Comparison of ENCODE assay signal across 8 mouse cellular contexts in genomic region chr10:52417299-52417997, GRCm38 (mm10). TPM values are rescaled to one million over a fixed set of nuclear protein-coding genes. Genes with fewer than 3 reads are reported as not detected.
DNase-seq lines count a peak whose midpoint lies in the region; ATAC-seq and TF ChIP-seq lines count a peak whose summit lies in the region.

Nus1 (plus strand) TSS chr10:52417547.

- H3K4me2 ChIP-seq in embryonic facial prominence, embryonic 14.5 days (ENCODE audit: low read depth, low read length): peak within 1 kb of the TSS; percentile 69
- H3K4me2 ChIP-seq in limb, embryonic 14.5 days (replicated peaks; ENCODE audit: low read depth, low read length, severe bottlenecking): peak within 1 kb of the TSS; percentile 61
- peak within 1 kb of the TSS; percentile 73 for H3K4me2 ChIP-seq in midbrain, postnatal 0 days (ENCODE audit: low read depth, low read length, poor library complexity, severe bottlenecking)

- peak within 1 kb of the TSS; percentile 93 for H3K27ac ChIP-seq in embryonic facial prominence, embryonic 14.5 days (replicated peaks; ENCODE audit: low read depth, low read length)
- H3K27ac ChIP-seq in limb, embryonic 14.5 days (replicated peaks; ENCODE audit: low read depth, low read length): peak within 1 kb of the TSS; percentile 91
- H3K27ac ChIP-seq in midbrain, postnatal 0 days (ENCODE audit: low read depth, low read length): peak within 1 kb of the TSS; percentile 96

- peak; percentile 77; the same call in 1 of the 2 replicates for TF ChIP-seq POLR2A in limb, embryonic 14.5 days (IDR thresholded peaks at IDR 0.05; ENCODE audit: borderline replicate concordance, extremely low read depth, insufficient read depth, insufficient read length)

- H3K4me3 ChIP-seq in embryonic facial prominence, embryonic 14.5 days (ENCODE audit: low read depth, low read length): peak within 1 kb of the TSS; percentile 98
- H3K4me3 ChIP-seq in limb, embryonic 14.5 days (replicated peaks; ENCODE audit: low read length): peak within 1 kb of the TSS; percentile 95
- H3K4me3 ChIP-seq in midbrain, postnatal 0 days (ENCODE audit: low read depth, low read length): peak within 1 kb of the TSS; percentile 97

- H3K9ac ChIP-seq in embryonic facial prominence, embryonic 14.5 days (ENCODE audit: low read depth, low read length): peak within 1 kb of the TSS; percentile 93
- H3K9ac ChIP-seq in limb, embryonic 14.5 days (ENCODE audit: low read depth, low read length, severe bottlenecking): peak within 1 kb of the TSS; percentile 91
- peak within 1 kb of the TSS; percentile 84 for H3K9ac ChIP-seq in midbrain, postnatal 0 days (replicated peaks; ENCODE audit: low read length, poor library complexity, severe bottlenecking)

- ATAC-seq in embryonic facial prominence, embryonic 14.5 days (ENCODE audit: low read depth): peak; percentile 99
- peak; percentile 98 for ATAC-seq in limb, embryonic 14.5 days (ENCODE audit: low FRiP score, low read depth)
- peak; percentile 99 for ATAC-seq in midbrain, postnatal 0 days (ENCODE audit: low FRiP score)

- peaks cover 15% of the 10 kb centered on the region for H3K4me1 ChIP-seq in embryonic facial prominence, embryonic 14.5 days (ENCODE audit: control insufficient read depth, insufficient read depth, low read length)
- peaks cover 16% of the 10 kb centered on the region for H3K4me1 ChIP-seq in limb, embryonic 14.5 days (ENCODE audit: control insufficient read depth, insufficient read depth, low read length)
- peaks cover 10% of the 10 kb centered on the region; the same call in 1 of the 2 replicates for H3K4me1 ChIP-seq in midbrain, postnatal 0 days (ENCODE audit: insufficient read depth, low read length)

- TF ChIP-seq CTCF in midbrain, postnatal 0 days (IDR thresholded peaks at IDR 0.05): peak; percentile 94

- no peaks in the 10 kb centered on the region for H3K36me3 ChIP-seq in embryonic facial prominence, embryonic 14.5 days (ENCODE audit: control insufficient read depth, insufficient read depth, low read length)
- H3K36me3 ChIP-seq in limb, embryonic 14.5 days (ENCODE audit: control insufficient read depth, insufficient read depth, low read length): peaks cover 4% of the 10 kb centered on the region; the same call in 1 of the 2 replicates
- no peaks in the 10 kb centered on the region for H3K36me3 ChIP-seq in midbrain, postnatal 0 days (ENCODE audit: insufficient read depth, low read length)

- H3K27me3 ChIP-seq in embryonic facial prominence, embryonic 14.5 days (replicated peaks; ENCODE audit: control insufficient read depth, insufficient read depth, low read length): no peaks in the 10 kb centered on the region
- no peaks in the 10 kb centered on the region for H3K27me3 ChIP-seq in limb, embryonic 14.5 days (ENCODE audit: control insufficient read depth, insufficient read depth, low read length)
- H3K27me3 ChIP-seq in midbrain, postnatal 0 days (ENCODE audit: insufficient read depth, low read length): no peaks in the 10 kb centered on the region

- DNase-seq in 3T3-L1 (ENCODE audit: low read depth, low spot score): peak; percentile 97
- peak; percentile 93 to 94 for DNase-seq in adrenal gland, postnatal 4 days (ENCODE audit: low spot score in 2 of 2)
- DNase-seq in embryonic facial prominence, embryonic 14.5 days (ENCODE audit: low spot score): peak; percentile 99
- peak; percentile 95 for DNase-seq in heart, adult 8-10 months (ENCODE audit: low spot score)
- DNase-seq in kidney, adult 9 months: peak; percentile 98
- DNase-seq in limb, embryonic 14.5 days (ENCODE audit: low spot score): peak; percentile 98
- DNase-seq in midbrain, postnatal 0 days (ENCODE audit: low spot score): peak; percentile 99
- DNase-seq in spleen, postnatal 14 days (ENCODE audit: low spot score in 2 of 2): peak; percentile 89 to 92

- H3K9me3 ChIP-seq in embryonic facial prominence, embryonic 14.5 days (ENCODE audit: control insufficient read depth, low read length): no peaks in the 10 kb centered on the region
- no peaks in the 10 kb centered on the region for H3K9me3 ChIP-seq in limb, embryonic 14.5 days (ENCODE audit: control insufficient read depth, low read length)
- no peaks in the 10 kb centered on the region for H3K9me3 ChIP-seq in midbrain, postnatal 0 days (ENCODE audit: low read length)

- under 1% methylated on average over 29 of the region's 79 CpGs for WGBS in embryonic facial prominence, embryonic 14.5 days
- WGBS in limb, embryonic 14.5 days: 1% methylated on average over 60 of the region's 79 CpGs
- under 1% methylated on average over 58 of the region's 79 CpGs for WGBS in midbrain, postnatal 0 days

RNA-seq across cellular contexts. Expression of gene Nus1, which starts in this region (rescaled TPM):
- total RNA-seq in adrenal gland, postnatal 4 days (2021): 10 to 100 TPM; 49.7 to 56.4 TPM
- polyA plus RNA-seq in embryonic facial prominence, embryonic 14.5 days (2014; fragmentation: Nextera tagmentation; extraction: Ambion mirVana): 16.2 and 16.6 TPM in 2 replicates
- total RNA-seq in heart, adult 8-10 months (2022): 10 to 100 TPM; 30.4 to 43.0 (median 36.2) TPM
- 24.8 and 26.2 TPM in 2 replicates for polyA plus RNA-seq in limb, embryonic 14.5 days (2012; rRNA removed)
- 17.1 and 17.3 TPM in 2 replicates for polyA plus RNA-seq in limb, embryonic 14.5 days (2014; fragmentation: Nextera tagmentation; extraction: Ambion mirVana)
- total RNA-seq in midbrain, postnatal 0 days (2014; rRNA removed): 24.5 and 30.7 TPM in 2 replicates
- 18.4 and 21.3 TPM in 2 replicates for polyA plus RNA-seq in midbrain, postnatal 0 days (2015; fragmentation: Nextera tagmentation; extraction: Ambion mirVana)

Comparison
In these comparisons a context has a peak if more than half of its experiments do, and no peak if none do; other contexts are left out.
1. Peak in every context shown above with its lines: DNase-seq, ATAC-seq, H3K4me3 ChIP-seq and H3K27ac ChIP-seq.